Mouse (Mus musculus) embryo, embryonic 9.5 days (tissue): Measurements from ENCODE around the gene Zfp382.
"Not testable (repeated sequence)": the region's sequence is repeated elsewhere in the genome, so short reads cannot be mapped to it uniquely, and the experiment has no call there.

Experiments
- DNase-seq: peaks from one replicate; pipeline ENCODE4 v3.0.0-alpha.2; 2017; ENCODE audit errors: extremely low spot score

Zfp382 gene

GRCm38 (mm10) chr7:30121308-30122187 lies at the start of gene Zfp382:
TSS of gene Zfp382 (plus strand) at chr7:30121942.
- peak; percentile 91 for DNase-seq

GRCm38 (mm10) chr7:30072146-30073028 lies 49.4 kb upstream of the Zfp382 start, which contains the start of gene Zfp82:
TSS of gene Zfp82 (minus strand) at chr7:30072900.
- peak; percentile 86 for DNase-seq

GRCm38 (mm10) chr7:30086524-30086923 lies 35.2 kb upstream of the Zfp382 start:
- DNase-seq, result no peak

- DNase-seq, result peak; percentile 10
Observed at GRCm38 (mm10) chr7:30089405-30089804, 32.3 kb upstream of the Zfp382 start.

DNA sequence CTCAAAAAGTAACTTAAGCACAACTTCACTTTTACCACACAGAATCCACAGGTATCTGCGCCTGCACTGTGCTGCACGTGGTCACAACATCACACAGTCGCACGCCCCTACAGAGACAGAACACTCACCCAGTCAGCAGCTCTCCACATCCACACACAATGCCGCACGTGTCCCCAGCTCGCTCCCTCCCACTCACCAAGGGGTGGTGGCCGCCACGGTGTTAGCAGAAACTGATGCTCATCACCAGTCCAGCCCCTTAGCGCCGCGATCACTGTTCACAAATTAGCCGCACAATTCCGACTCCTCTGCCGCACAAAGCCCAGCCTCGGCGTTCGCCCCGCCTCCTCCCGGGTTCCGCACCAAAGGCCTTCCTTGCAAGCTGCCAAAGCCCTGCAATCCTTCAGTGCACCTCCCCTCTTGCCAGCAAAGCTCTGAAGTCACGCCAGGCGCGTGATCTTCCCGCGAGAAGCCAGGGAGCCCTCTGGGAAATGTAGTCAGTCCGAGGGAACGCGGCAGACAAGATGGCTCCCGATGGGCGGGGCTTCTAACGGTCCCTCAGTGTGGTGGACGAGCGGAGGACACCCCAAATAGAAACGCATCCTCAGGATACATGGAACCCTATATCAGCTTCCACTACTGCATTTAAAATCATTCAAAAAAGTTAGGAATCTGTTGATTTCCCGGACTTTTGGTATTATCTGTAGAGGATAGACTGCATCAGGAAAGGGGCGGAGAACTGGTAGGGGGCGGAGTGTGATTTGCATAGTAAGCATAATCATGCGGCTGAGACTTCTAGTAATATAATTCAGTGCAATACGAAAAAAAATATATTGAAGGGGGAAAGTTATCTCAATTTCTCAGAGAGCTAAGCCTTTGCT lies 31.4 kb upstream of the Zfp382 start, which contains the start of the genes Gm26920 and Zfp566:
Gene Gm26920 (minus strand): TSS at position 319 of the 878 bp plus-strand sequence.
Gene Zfp566 (minus strand): TSS at position 436 of the 878 bp plus-strand sequence.
- peak; percentile 99 for DNase-seq

DNA sequence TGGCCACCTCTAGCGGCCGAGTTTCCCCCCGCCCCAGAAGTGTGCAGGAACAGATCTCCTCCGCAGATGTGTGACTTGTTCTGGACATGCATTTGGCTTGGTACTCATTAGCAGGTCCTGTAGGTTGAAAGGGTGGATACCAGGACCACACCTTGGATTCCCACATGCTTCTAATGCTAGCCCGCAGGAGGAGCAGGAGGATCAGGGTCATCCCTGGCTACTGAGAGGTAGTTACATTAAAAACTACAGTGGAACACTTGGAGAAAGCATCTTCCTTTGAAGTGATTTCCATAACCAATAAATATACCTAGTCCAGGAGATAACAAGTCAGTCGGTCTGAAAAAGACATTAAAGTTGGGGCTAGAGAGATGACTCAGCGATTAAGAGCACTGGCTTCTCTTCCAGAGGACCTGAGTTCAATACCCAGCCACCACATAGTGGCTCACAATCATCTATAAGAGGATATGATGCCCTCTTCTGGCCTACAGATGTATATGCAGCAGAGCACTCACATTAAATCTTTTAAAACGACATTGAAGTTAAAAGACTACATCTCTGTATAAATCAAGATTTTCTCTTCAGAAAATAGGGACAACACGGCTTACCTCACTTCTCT lies 30.7 kb upstream of the Zfp382 start:
- peak; percentile 40 for DNase-seq

DNA sequence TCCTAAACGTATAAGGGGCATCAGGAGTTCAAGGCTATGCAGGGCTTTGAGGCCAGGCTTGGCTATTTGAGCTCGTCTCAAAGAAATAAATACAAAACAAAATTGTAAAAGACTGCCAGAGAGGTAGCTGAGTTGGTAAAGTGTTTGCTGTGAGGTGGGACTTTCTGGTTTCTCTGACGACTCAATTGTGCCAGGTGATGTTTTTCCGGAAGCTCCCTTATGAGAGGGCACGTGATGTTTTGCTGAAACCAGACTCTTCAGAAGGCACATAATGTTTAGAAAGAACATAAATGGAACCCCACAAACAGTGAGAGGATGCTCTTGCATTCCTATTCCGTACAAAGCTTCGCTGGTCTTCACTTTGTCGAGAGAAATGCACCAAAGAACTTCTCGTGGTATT lies 29.1 kb upstream of the Zfp382 start:
- no peak for DNase-seq

- no peak for DNase-seq
Observed at GRCm38 (mm10) chr7:30093918-30094415, 27.8 kb upstream of the Zfp382 start.

- peak; percentile 92 for DNase-seq
Observed at GRCm38 (mm10) chr7:30094646-30095429, 26.9 kb upstream of the Zfp382 start, which contains the start of gene Zfp260. TSS of gene Zfp260 (plus strand) at chr7:30094777.

DNA sequence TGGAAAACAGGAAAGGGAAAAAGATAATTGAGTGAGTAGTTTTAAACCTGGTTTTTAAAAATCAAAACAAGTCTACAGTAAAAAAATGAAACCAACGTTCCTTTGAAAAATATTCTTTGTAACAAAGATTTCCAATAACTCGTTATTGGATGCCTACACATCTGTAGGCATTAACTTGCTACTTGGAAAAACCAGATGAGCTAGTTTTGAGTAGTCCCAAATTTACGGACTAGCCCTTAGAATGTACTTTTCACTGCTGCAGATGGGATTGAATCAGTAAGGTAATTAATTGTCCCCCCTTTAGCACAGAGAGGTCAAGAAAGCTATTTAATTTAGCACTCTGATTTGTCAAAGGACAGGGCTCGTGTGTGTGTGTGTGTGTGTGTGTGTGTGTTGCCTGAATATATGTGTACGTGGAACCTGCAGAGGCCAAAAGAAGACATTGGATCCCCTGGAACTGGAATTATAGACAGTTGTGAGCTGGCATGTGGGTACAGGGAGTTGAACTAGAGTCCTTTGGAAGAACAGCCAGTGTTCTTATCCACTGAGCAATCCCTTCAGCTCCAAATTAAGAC lies 26.1 kb upstream of the Zfp382 start:
- peak; percentile 38 for DNase-seq

- DNase-seq, result no peak
Observed at GRCm38 (mm10) chr7:30099297-30099696, 22.4 kb upstream of the Zfp382 start.

DNA sequence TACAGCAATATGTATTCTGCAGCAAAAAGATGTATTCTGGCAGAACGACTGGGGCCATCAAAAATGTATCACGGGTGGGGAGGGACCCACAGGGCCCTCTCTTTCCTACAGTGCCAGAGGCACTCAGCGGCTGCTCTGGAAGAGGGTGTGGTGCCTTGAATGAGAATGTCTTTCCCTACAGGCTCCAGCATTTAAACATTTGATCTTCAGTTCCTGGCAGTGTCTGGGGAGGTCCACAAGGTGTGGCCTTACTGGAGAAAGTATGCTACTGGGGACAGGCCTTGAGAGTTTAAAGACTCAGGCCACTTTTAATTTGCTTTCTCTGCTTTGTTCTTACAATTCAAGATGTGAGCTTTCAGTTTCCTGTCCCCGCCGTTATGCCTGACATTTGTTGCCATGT lies 5.7 kb upstream of the Zfp382 start:
- no peak for DNase-seq

DNA sequence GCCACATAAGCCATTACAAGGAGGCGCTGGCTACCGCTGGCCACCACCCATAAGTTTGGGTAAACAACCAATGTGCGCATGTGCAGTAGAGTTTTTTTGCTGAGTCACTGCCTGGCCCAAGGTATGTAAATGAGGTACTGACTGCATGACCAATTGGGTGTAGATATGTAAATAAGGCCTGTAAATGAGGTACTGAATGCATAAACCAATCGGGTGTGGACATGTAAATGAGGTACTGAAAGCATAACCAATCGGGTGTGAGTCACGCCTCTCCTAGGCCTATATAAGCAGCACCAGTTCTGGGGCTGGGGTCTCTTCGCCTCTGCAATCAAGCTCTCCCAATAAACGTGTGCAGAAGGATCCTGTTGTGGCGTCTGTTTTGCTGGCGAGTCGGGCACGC lies 3.8 kb upstream of the Zfp382 start:
- not testable (repeated sequence) for DNase-seq

DNA sequence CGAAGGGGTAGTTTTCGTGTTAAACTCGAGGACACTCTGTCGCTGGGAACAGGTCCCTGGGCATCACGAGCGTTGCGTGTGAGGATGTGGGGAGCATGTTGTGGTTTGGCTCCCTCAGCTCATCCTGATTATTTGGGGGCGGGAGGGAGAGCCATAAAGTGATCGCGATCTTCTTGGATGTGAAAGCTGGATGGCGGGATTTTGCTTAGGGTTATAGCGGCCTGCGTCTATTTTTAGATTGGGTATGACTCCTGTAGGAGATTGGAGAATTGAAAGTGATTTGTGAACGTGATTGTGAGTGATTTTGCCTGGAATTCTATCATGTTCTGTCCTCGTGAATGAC lies 417 bp downstream of the Zfp382 start:
- no peak for DNase-seq

DNA sequence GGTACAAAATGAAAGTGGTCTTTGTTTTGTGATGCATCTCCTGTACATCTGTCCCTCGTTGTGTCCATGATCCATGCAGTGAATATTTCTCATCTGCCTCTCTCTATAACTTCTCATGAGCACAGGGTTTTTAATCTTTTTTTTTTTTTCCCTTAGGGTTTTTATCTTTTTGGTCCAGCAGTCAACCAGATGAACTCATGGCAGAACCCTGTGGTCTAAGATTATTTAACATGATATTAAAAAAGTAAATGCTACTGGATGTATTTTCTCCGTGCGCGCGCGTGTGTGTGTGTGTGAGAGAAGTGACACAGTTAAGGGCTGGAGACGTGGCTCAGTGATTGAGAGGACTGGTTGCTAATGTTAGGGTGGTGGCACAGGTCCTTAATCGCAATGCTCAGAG lies 8.2 kb downstream of the Zfp382 start:
- DNase-seq, result no peak

DNA sequence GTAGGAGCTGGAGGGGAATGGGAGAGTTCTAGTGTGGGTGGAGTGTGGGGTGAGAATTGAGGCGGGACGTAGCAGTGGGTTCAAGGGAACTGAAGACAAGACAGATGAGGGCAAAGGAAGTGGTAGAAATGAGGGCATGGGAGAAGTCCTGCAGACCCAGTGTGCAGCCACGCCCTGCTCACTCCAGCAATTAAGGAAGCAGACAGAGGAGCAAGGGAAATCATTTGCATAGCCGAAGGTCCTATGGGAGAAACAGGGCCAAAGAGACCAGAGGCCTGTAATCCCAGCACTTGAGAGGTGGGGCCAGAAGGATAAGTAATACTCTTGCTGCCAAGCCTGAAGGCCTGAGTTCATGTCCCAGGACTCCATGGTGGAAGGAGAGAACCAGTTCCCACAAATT lies 10.7 kb downstream of the Zfp382 start:
- DNase-seq, result no peak

DNA sequence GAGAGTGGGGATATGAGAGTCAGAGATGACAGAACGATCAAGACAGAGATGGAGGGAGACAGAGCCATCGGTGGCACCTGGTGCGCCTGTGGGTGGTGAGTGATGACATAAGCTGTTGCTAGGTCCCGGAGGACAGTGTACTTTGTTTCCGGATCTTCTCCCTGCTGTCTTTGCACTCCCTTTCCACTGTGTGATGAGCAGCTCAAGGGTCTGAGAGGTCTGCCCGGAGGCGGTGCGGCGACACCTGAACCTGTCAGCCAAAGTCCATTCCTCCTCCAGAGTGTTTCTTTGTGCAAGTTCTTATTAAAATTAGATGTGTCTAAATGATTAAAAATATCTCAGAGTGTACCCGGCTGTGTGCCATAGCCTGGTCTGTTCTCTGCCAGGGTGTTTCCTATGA lies 15.1 kb downstream of the Zfp382 start:
- no peak for DNase-seq

DNA sequence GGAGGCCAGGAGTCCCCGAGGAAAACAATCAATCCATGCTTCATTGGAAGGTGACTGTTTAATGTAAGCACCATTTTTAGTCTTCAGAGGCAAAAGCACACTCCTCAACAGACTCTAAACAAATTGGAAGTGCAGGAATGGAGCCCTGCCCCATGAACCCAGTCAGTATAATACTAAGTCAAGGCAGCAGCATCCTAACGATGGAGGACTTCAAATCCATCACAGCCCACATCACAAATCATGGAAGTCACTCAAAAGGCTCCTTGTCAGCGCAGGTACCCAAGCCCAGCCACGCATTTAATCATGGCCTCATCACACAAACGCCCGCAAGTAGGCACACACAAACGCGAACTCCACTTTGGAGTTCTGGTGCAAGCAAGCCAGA lies 21.4 kb downstream of the Zfp382 start:
- DNase-seq, result no peak

DNA sequence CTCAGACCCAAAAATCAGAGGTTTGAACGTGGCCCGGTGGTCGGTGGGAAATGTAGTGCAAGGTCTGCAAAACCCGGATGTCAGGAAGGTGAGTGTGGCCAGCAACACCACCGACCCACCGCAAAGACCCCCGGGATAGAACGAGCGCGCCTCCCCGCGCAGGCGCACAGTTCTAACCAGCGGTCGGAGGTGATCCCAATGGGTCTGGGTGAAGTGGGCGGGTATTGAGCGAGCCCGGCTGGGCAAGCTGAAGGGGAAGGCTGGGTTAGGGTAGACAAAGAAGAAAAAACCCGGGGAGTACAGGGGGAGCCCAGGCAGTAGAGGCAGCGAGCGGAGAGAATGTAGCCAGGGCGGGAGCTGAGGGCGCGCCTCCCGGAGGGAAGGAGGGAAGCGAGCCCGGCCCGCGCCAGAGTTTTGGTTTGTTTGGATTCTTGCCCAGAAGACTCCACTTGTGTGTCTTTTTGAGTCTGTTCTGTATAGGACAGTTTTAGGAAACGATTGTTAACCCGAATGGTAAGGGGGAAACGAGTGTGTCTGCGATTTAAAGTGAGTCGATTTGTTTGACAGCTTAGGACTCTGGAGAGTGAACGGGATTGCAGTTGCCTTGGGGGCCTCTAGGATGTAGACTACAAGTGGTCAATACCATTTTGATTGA lies 21.9 kb downstream of the Zfp382 start:
- peak; percentile 91 for DNase-seq
